Mouse (Mus musculus) bone marrow, adult 2 months (tissue): ENCODE data around the gene Cebpb.

Experiments used
- CTCF ChIP-seq: fragments of 200-500 bp; IDR thresholded peaks from 2 replicates; pipeline ENCODE4 v1.5.1; 2011; ENCODE audit warnings: low read length, control low read depth; ENCODE audit not compliant: control insufficient read depth, insufficient read depth
- POLR2A ChIP-seq: fragments of 200-500 bp; IDR thresholded peaks from 2 replicates; pipeline ENCODE4 v1.6.1; 2011; ENCODE audit warnings: low read depth, mild to moderate bottlenecking, control low read depth, low read length, borderline replicate concordance; ENCODE audit not compliant: control insufficient read depth

GRCm38 (mm10) chr2:167689501-167690218, 945 bp downstream of the Cebpb start, which contains the start of gene Tmem189:
- TF ChIP-seq CTCF (no peak), POLR2A (peak; percentile 17; the same call in 1 of the 2 replicates)
